Mouse (Mus musculus) embryonic facial prominence, embryonic 12.5 days (tissue): ENCODE results near the gene Ksr2. TPM values are rescaled to one million over a fixed set of nuclear protein-coding genes. Genes with fewer than 3 reads are reported as not detected.
"Not testable (repeated sequence)": the region's sequence is repeated elsewhere in the genome, so short reads cannot be mapped to it uniquely, and the experiment has no call there.

Source experiments
- ATAC-seq: fragments of 200-750 bp; cut with Nextera tagmentation; 2 replicates; pipeline ENCODE4 v1.8.0; 2017; ENCODE audit not compliant: insufficient number of reproducible peaks, insufficient read depth, low FRiP score, low TSS enrichment
- H3K27ac ChIP-seq: fragments of 300-500 bp; sonication (generic); 2 replicates; pipeline ENCODE4 v1.5.1; 2016; ENCODE audit warnings: mild to moderate bottlenecking
- H3K27me3 ChIP-seq: fragments of 300-500 bp; sonication (generic); 2 replicates; pipeline ENCODE4 v1.6.1; 2016; ENCODE audit warnings: mild to moderate bottlenecking, moderate library complexity
- H3K36me3 ChIP-seq: fragments of 300-500 bp; sonication (generic); 2 replicates; pipeline ENCODE4 v1.6.1; 2016; ENCODE audit warnings: mild to moderate bottlenecking
- H3K4me1 ChIP-seq: fragments of 300-500 bp; sonication (generic); 2 replicates; pipeline ENCODE4 v1.6.1; 2016
- H3K4me2 ChIP-seq: fragments of 300-500 bp; sonication (generic); replicated peaks from 2 replicates; pipeline ENCODE4 v1.6.1; 2016; ENCODE audit warnings: mild to moderate bottlenecking, moderate library complexity
- H3K4me3 ChIP-seq: fragments of 300-500 bp; sonication (generic); 2 replicates; pipeline ENCODE4 v1.5.1; 2016; ENCODE audit warnings: mild to moderate bottlenecking
- H3K9ac ChIP-seq: fragments of 300-500 bp; sonication (generic); 2 replicates; pipeline ENCODE4 v1.6.1; 2016; ENCODE audit warnings: mild to moderate bottlenecking, moderate library complexity
- H3K9me3 ChIP-seq: fragments of 300-500 bp; sonication (generic); 2 replicates; pipeline ENCODE4 v1.6.1; 2016; ENCODE audit warnings: mild to moderate bottlenecking, moderate library complexity
- WGBS: fragments of 180-500 bp; shearing (Covaris S2); methylation state at CpG from one replicate; pipeline ENCODE4 v1.1.7; 2016; 5-methylcytosine and 5-hydroxymethylcytosine counted together
- polyA plus RNA-seq: library from polyadenylated mRNA; unstranded; fragments of >200 nt; fragmentation: Nextera tagmentation; extraction: Ambion mirVana; gene quantifications from 2 replicates; pipeline ENCODE4 v1.2.1, GENCODE M21; 2016

The Ksr2 gene
- polyA plus RNA-seq, 1 experiment from 2014 or later = 0.68 TPM

DNA sequence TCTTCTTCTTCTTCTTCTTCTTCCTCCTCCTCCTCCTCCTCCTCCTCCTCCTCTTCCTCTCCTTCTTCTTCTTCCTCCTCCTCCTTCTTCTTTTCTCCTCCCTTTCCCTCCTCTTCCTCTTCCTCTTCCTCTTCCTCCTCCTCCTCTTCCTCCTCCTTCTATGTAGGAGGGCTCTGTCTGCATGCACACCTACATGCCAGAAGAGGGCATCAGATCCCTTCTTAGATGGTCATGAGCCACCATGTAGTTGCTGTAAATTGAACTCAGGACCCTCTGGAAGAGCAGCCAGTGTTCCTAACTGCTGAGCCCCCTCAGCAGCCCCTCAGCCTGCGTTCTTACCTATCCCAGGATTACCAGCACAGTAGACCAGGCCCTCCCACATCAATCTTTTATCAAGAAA, 170.6 kb downstream of the Ksr2 start:
- no peak for ATAC-seq
- no peak overlapping the region for H3K9ac ChIP-seq
- WGBS = 52% methylated on average over 1 of the region's 1 CpGs
- H3K36me3 ChIP-seq = no peaks in the 10 kb centered on the region
- no peaks in the 10 kb centered on the region for H3K9me3 ChIP-seq
- H3K4me1 ChIP-seq = no peaks in the 10 kb centered on the region
- 0 out of 2 replicates have a peak, but pooled peaks cover 3% of the 10 kb centered on the region for H3K27me3 ChIP-seq
- H3K4me2 ChIP-seq = no peak overlapping the region
- H3K27ac ChIP-seq = no peak overlapping the region
- no peak overlapping the region for H3K4me3 ChIP-seq

DNA sequence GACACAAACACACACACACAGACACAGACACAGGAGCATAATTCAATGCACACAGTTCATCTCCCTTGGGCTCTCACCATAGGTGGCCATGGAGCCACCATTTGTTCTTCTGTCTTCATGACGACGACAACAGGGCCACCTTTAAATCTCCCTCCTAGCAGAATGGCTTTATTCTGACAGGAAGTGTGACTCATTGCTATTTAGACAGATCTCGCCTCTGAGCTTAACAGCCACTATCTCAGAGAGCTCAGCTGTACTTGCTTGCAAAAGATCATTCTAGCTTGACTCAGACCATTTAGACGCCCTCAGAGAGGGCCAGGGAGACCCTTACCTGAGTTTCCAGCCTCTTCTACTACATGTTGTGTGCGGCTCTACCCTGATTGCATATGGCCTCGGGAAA, 175.5 kb downstream of the Ksr2 start:
- no peaks in the 10 kb centered on the region for H3K27me3 ChIP-seq
- no peaks in the 10 kb centered on the region for H3K4me1 ChIP-seq
- H3K4me3 ChIP-seq = no peak overlapping the region
- H3K36me3 ChIP-seq = no peaks in the 10 kb centered on the region
- H3K27ac ChIP-seq = no peak overlapping the region
- H3K9ac ChIP-seq = no peak overlapping the region
- H3K9me3 ChIP-seq = no peaks in the 10 kb centered on the region
- no peak overlapping the region for H3K4me2 ChIP-seq
- whole genome bisulfite sequencing = 70% methylated on average over 6 of the region's 6 CpGs
- no peak for ATAC-seq

DNA sequence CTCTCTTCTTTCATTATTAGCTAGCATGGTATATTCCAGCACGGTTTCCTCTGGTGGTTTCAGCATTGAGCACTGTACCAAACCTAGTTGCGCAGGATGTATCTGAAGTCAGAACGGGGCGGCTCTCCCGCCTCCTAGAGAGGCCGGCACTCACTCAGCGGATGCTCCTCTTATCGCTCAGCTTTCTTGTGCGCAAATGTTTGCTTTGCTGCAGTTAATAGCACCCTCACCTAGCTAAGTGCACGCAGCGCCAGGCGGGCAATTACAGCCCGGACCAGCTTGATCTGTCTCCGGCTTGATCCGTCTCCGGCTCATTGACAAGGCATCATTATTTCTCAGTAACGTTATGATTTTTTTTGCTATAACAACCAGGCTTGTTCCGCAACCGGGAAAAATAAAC, 179.5 kb downstream of the Ksr2 start:
- Histone ChIP-seq H3K4me1 (no peaks in the 10 kb centered on the region), H3K27ac (no peak overlapping the region), H3K27me3 (no peaks in the 10 kb centered on the region), H3K9ac (no peak overlapping the region), H3K9me3 (no peaks in the 10 kb centered on the region), H3K36me3 (no peaks in the 10 kb centered on the region), H3K4me3 (no peak overlapping the region), H3K4me2 (no peak overlapping the region)
- ATAC-seq = no peak
- 67% methylated on average over 19 of the region's 19 CpGs for WGBS

DNA sequence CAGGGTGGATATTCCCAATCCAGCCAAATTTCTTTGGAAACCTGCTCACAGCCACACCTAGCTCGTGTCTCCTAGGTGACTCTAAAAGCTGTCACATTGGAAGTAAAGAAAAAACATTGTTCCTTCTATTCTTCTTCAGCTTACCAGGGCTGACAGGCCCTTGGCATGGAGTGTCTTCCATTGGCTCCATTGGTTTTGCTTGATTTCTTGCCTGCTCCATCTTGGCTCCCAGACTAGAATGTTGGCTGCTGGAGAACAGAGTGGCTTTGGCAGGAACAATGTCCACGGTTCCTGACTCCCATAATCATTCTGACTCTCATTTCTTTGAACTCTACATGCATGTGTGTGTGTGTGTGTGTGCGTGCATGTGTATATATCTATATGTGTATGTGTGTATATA, 183.0 kb downstream of the Ksr2 start:
- no peak overlapping the region for H3K4me2 ChIP-seq
- H3K9me3 ChIP-seq = no peaks in the 10 kb centered on the region
- no peak for ATAC-seq
- WGBS = 86% methylated on average over 3 of the region's 3 CpGs
- peaks cover 2% of the 10 kb centered on the region; the same call in 1 of the 2 replicates for H3K27me3 ChIP-seq
- no peak overlapping the region for H3K27ac ChIP-seq
- no peak overlapping the region for H3K9ac ChIP-seq
- no peaks in the 10 kb centered on the region for H3K36me3 ChIP-seq
- H3K4me3 ChIP-seq = no peak overlapping the region
- no peaks in the 10 kb centered on the region for H3K4me1 ChIP-seq

DNA sequence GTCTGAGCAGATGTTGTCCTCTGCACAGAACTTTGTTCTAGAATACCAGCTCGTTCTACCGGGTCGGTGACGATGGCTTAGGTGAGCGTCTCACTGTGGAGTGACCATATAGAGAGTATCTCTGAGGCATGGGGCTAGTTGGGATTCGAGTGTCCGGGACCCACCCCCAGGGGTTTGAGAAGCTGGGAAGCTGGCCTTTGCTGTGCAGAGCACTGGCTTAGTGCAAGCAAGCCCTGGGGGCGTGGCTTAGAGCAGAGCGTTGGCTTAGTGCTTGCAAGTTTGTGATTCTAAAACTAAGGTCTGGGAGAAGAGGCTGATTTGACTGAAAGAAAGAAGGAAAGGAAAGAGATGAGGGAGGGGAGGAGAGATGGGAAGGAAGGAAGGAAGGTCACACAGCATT, 188.2 kb downstream of the Ksr2 start:
- H3K27ac ChIP-seq = no peak overlapping the region
- peaks cover 2% of the 10 kb centered on the region; the same call in 1 of the 2 replicates for H3K27me3 ChIP-seq
- 0 out of 2 replicates have a peak, but pooled peaks have one; percentile 41 for ATAC-seq
- no peaks in the 10 kb centered on the region for H3K4me1 ChIP-seq
- no peaks in the 10 kb centered on the region for H3K9me3 ChIP-seq
- no peak overlapping the region for H3K4me3 ChIP-seq
- 58% methylated on average over 9 of the region's 9 CpGs for WGBS
- H3K9ac ChIP-seq = no peak overlapping the region
- no peaks in the 10 kb centered on the region for H3K36me3 ChIP-seq
- H3K4me2 ChIP-seq = no peak overlapping the region

DNA sequence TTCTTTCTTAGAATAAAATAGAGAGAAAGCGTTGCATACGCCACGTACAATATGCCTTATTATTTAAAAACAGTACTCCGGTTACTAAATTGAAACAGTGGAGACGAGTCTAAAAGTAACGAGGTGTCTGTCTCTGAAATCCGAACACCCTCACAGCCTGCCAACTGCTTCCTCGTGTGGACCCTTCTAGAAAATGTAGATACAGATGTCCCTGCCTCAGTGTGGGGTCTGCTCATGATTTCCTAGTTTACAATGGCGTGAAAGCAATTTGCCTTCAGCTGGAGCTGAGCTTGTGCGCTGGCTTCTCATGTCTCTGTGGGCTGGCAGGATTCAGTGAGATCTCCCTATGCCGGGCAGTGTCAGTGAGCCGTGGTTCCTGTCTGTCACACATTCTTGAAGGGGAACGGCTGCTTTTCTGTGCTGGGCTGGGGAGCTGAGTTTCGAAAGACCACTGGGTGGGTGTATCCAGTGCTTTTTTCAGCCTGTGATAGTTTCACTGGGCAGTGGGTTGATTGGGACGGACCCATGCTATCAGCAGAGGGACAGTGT, 194.0 kb downstream of the Ksr2 start:
- Histone ChIP-seq H3K9me3 (no peaks in the 10 kb centered on the region), H3K9ac (no peak overlapping the region), H3K27me3 (no peaks in the 10 kb centered on the region), H3K4me2 (no peak overlapping the region), H3K27ac (no peak overlapping the region), H3K4me3 (no peak overlapping the region), H3K36me3 (no peaks in the 10 kb centered on the region), H3K4me1 (no peaks in the 10 kb centered on the region; the same call in 1 of the 2 replicates)
- WGBS = 51% methylated on average over 15 of the region's 15 CpGs
- ATAC-seq = no peak

DNA sequence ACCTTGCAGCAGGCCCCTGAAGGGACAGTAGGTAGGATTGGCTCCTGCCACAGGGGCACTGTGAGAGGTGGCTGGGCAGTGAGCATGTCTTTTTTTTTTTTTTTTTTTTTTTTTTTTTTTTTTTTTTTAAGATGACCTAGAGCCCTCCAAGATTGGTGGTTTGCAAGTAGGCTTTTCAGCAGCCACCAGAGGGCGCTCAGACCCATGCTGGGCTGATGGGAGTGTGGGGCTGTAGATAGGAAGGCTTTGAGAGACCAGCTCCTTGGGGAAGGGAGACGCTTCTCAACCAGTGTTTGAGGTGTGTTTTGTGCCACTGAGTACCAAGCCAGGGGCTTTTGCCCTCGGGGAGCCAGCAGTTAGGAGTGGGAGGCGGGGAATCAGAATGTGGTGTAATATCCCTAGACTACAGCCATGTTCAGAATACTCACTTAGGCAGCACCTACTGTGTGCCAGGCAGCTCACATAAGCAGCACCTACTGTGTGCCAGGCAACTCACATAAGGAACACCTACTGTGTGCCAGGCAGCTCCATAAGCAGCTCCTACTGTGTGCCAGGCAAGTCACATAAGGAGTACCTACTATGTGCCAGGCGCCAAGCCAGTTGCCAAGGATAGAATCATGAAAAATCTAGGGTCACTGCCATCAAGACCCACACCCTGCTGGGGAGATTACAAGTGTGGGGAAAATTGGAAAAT, 200.7 kb downstream of the Ksr2 start:
- no peaks in the 10 kb centered on the region for H3K9me3 ChIP-seq
- H3K4me2 ChIP-seq = no peak overlapping the region
- H3K4me1 ChIP-seq = no peaks in the 10 kb centered on the region
- H3K27me3 ChIP-seq = no peaks in the 10 kb centered on the region
- no peak overlapping the region for H3K27ac ChIP-seq
- no peak overlapping the region for H3K4me3 ChIP-seq
- no peak overlapping the region for H3K9ac ChIP-seq
- 38% methylated on average over 5 of the region's 5 CpGs for WGBS
- no peak for ATAC-seq
- H3K36me3 ChIP-seq = no peaks in the 10 kb centered on the region

DNA sequence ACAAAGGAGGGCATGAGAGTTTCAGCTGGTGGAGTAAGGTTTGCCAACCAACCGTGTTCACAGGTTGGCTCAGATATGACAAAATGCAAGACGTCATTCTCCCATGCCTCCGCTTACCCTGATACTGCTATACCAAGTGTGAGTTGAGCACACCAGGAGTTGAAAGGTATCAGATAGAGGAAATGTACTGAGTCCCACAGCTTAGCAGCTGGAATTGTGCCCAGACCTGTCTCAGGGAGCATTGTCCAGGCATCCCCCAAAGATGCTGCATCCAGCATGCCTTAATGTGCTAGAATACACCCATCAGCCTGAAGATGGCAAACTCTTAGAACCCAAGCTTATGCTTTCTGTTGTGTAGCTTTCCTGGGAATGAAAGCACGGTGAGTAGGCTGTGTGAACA, 206.5 kb downstream of the Ksr2 start:
- no peak overlapping the region for H3K4me2 ChIP-seq
- no peaks in the 10 kb centered on the region for H3K27me3 ChIP-seq
- H3K4me1 ChIP-seq = no peaks in the 10 kb centered on the region
- H3K4me3 ChIP-seq = no peak overlapping the region
- H3K9me3 ChIP-seq = no peaks in the 10 kb centered on the region
- no peak overlapping the region for H3K9ac ChIP-seq
- no peak overlapping the region for H3K27ac ChIP-seq
- WGBS = 73% methylated on average over 4 of the region's 4 CpGs
- ATAC-seq = no peak
- H3K36me3 ChIP-seq = no peaks in the 10 kb centered on the region

DNA sequence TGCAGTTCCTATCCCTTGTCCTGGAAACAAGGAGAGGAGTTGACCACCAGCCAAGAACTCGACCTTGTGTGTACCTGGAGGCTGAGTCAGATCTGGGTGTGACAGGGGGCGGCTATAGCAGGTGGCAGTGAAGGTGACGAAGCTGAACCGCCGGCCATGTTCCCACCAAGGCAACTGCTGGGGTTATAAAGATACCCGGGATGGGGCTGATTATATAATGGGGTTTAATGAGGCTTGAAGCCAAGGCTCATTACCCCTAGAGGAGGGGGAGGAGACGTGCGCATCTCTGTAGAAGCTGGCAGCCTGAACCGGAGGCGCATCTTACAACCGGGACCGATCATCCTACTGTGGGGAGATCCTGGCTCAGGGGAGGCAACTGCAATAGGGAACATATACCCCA, 208.4 kb downstream of the Ksr2 start:
- H3K27ac ChIP-seq = no peak overlapping the region

DNA sequence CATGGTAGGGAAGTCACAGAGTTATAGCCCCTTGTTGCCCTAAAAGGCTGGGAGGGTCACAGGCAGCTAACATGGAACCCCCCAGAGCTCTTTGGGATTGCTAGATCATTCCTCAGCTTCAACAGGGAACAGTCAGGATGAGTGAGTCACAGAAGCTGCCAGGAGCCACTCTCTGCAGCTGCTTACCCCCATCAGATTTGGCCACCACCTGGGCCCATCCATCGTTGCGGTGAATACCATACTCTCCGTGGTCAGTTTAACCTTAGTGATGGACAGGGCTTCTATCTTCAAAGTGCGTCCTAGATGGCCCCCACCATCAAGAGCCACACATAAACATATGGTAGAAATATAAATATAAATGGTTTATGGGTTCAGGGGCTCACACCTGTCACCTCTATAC, 209.4 kb downstream of the Ksr2 start:
- not testable (repeated sequence) for H3K27me3 ChIP-seq, ATAC-seq, H3K4me3 ChIP-seq, H3K36me3 ChIP-seq, H3K4me2 ChIP-seq, H3K4me1 ChIP-seq, H3K9ac ChIP-seq, H3K9me3 ChIP-seq, H3K27ac ChIP-seq
- WGBS = 92% methylated on average over 4 of the region's 4 CpGs

More for the DNA sequence above, 208.4 kb downstream of the Ksr2 start:
- WGBS = 67% methylated on average over 12 of the region's 12 CpGs
- H3K4me3 ChIP-seq = no peak overlapping the region
- H3K27me3 ChIP-seq = no peaks in the 10 kb centered on the region
- H3K4me2 ChIP-seq = no peak overlapping the region
- H3K9ac ChIP-seq = no peak overlapping the region
- no peaks in the 10 kb centered on the region for H3K36me3 ChIP-seq
- no peaks in the 10 kb centered on the region for H3K4me1 ChIP-seq
- no peaks in the 10 kb centered on the region for H3K9me3 ChIP-seq
- no peak for ATAC-seq

DNA sequence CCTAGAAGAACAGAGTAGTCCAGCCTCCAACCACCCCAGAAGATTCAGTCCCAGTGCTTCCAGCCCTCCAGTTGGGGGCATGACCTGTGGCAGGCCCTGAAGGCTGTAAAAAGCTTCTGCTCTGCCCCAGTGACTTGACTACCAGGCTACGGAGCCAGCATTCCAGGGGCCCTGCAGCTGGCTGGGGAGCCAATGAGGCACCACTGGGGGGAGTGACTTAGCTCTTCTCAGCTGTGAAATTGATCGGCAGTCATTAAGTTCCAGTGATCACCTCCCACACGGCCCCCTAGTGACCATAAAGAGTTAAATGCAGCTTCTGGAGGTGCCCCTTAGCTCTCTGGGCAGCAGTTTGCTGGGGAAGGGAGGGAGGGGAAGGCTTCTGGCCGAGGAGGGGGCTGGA, 213.1 kb downstream of the Ksr2 start:
- H3K36me3 ChIP-seq = no peaks in the 10 kb centered on the region
- H3K4me3 ChIP-seq = no peak overlapping the region
- H3K27me3 ChIP-seq = no peaks in the 10 kb centered on the region
- no peak for ATAC-seq
- no peak overlapping the region for H3K27ac ChIP-seq
- H3K4me1 ChIP-seq = no peaks in the 10 kb centered on the region; the same call in 1 of the 2 replicates
- H3K9ac ChIP-seq = no peak overlapping the region
- H3K9me3 ChIP-seq = no peaks in the 10 kb centered on the region
- WGBS = 9% methylated on average over 4 of the region's 4 CpGs
- H3K4me2 ChIP-seq = no peak overlapping the region

DNA sequence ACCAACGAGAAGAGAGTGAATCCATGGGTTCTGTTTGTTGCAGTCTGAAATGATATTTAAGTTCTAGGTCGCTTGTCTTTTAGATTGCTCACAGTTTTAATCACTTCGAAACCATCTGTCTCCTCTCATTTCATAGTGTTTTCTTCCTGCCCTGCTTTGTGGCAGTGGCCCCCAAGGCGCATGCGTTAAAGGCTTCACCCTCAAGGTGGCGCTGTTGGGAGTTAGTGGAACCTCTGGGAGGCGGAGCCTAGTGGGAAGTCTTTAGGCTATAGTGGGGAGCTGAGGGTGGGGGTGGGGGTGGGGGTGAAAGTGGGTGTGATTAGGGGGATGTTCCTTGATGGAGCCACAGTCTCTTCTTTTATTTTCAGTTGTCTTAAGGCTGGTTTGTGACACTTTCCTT, 214.6 kb downstream of the Ksr2 start:
- no peak for ATAC-seq
- 58% methylated on average over 7 of the region's 7 CpGs for WGBS

More for the DNA sequence above, 214.6 kb downstream of the Ksr2 start:
- H3K27me3 ChIP-seq = no peaks in the 10 kb centered on the region
- H3K9ac ChIP-seq = no peak overlapping the region
- no peaks in the 10 kb centered on the region for H3K9me3 ChIP-seq
- H3K4me3 ChIP-seq = no peak overlapping the region
- no peak overlapping the region for H3K27ac ChIP-seq
- no peaks in the 10 kb centered on the region; the same call in 1 of the 2 replicates for H3K4me1 ChIP-seq
- H3K36me3 ChIP-seq = no peaks in the 10 kb centered on the region
- H3K4me2 ChIP-seq = no peak overlapping the region
